Mouse (Mus musculus) hindbrain, embryonic 14.5 days (tissue): ENCODE measurements around the gene Ssr2. TPM values are rescaled to one million over a fixed set of nuclear protein-coding genes. Genes with fewer than 3 reads are reported as not detected.
"Not testable (repeated sequence)": the region's sequence is repeated elsewhere in the genome, so short reads cannot be mapped to it uniquely, and the experiment has no call there.

Experiments used
- ATAC-seq: fragments of 200-750 bp; cut with Nextera tagmentation; 2 replicates; pipeline ENCODE4 v1.8.0; 2017; ENCODE audit warnings: moderate number of reproducible peaks, mild to moderate bottlenecking, moderate TSS enrichment, moderate library complexity; ENCODE audit not compliant: low FRiP score
- DNase-seq: peaks from one replicate; pipeline ENCODE4 v3.0.0-alpha.2; 2015; ENCODE audit warnings: low spot score
- H3K27ac ChIP-seq: fragments of 300-500 bp; sonication (generic); 2 replicates; pipeline ENCODE4 v1.5.1; 2014; ENCODE audit warnings: mild to moderate bottlenecking, moderate library complexity
- H3K27me3 ChIP-seq: fragments of 300-500 bp; sonication (generic); 2 replicates; pipeline ENCODE4 v1.6.1; 2014; ENCODE audit warnings: mild to moderate bottlenecking, low read length, mixed read lengths; ENCODE audit not compliant: control insufficient read depth, insufficient read depth
- H3K36me3 ChIP-seq: fragments of 300-500 bp; sonication (generic); replicated peaks from 2 replicates; pipeline ENCODE4 v1.6.1; 2014; ENCODE audit not compliant: control insufficient read depth, insufficient read depth
- H3K4me1 ChIP-seq: fragments of 300-500 bp; sonication (generic); replicated peaks from 2 replicates; pipeline ENCODE4 v1.6.1; 2014; ENCODE audit warnings: antibody characterized with exemption, low read length, mixed read lengths; ENCODE audit not compliant: control insufficient read depth, insufficient read depth
- H3K4me2 ChIP-seq: fragments of 300-500 bp; sonication (generic); replicated peaks from 2 replicates; pipeline ENCODE4 v1.6.1; 2014; ENCODE audit warnings: mild to moderate bottlenecking, moderate library complexity
- H3K4me3 ChIP-seq: fragments of 300-500 bp; sonication (generic); replicated peaks from 2 replicates; pipeline ENCODE4 v1.5.1; 2014; ENCODE audit warnings: mild to moderate bottlenecking, low read length
- H3K9ac ChIP-seq: fragments of 300-500 bp; sonication (generic); 2 replicates; pipeline ENCODE4 v1.6.1; 2014
- H3K9me3 ChIP-seq: fragments of 300-500 bp; sonication (generic); 2 replicates; pipeline ENCODE4 v1.6.1; 2016; ENCODE audit warnings: low read length; ENCODE audit not compliant: control insufficient read depth
- WGBS: fragments of 180-500 bp; shearing (Covaris S2); extraction: QIAGEN DNeasy Blood & Tissue Kit; methylation state at CpG from one replicate; pipeline ENCODE4 v1.1.7; 2014; 5-methylcytosine and 5-hydroxymethylcytosine counted together
- polyA plus RNA-seq: library from polyadenylated mRNA; unstranded; fragments of >200 nt; fragmentation: Nextera tagmentation; extraction: Ambion mirVana; gene quantifications from 2 replicates; pipeline ENCODE4 v1.2.1, GENCODE M21; 2014

Gene Ssr2
- polyA plus RNA-seq, 1 experiment from 2014 or later, result 129 TPM

DNA sequence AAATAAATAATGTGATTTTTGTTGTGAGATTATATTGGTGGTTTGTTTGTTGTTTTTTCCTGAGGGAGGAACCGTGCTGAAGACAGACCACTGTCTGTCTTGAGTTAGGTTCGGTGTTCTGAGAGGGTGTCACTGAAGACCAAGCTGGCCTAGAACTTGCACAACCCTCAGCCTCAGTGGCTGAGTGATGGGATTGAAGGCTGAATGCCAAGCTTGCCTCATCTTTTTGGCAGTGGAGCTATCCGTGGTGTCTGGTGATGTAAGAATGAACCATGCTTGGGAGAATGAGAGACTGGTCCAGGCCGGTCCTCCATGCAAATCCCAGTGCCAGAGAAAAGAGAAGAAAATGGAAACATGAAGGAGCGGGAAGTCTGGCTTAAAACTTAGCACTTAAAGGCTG, 6.0 kb upstream of the Ssr2 start:
- Histone ChIP-seq H3K36me3 (peaks cover 62% of the 10 kb centered on the region), H3K9ac (no peak overlapping the region), H3K4me3 (no peak overlapping the region), H3K4me1 (no peaks in the 10 kb centered on the region), H3K27me3 (no peaks in the 10 kb centered on the region), H3K27ac (no peak overlapping the region), H3K9me3 (no peaks in the 10 kb centered on the region), H3K4me2 (no peak overlapping the region)
- WGBS, result 97% methylated on average over 5 of the region's 5 CpGs
- DNase-seq (no peak), ATAC-seq (no peak)

DNA sequence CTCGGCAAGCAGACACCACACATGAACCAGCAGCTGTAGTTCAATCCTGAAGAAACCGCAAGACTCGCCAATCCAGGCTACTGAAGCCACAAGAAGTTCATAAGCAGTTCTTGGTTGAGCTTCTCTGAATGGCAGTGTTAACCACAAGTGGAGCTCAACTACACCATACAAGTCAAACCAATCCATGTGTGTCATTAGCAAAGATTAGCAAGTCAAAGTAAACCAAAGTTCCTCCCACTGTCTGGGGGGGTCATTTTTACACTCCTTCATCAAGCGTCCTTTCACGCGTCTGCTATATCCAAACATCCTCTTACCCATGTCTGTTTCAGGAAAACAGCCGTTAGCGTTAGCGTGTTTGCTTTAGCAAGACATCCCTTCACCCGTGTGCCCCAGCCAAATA, 5.3 kb upstream of the Ssr2 start:
- no peaks in the 10 kb centered on the region for H3K9me3 ChIP-seq
- no peaks in the 10 kb centered on the region for H3K4me1 ChIP-seq
- H3K27ac ChIP-seq, result no peak overlapping the region
- WGBS, result 95% methylated on average over 10 of the region's 10 CpGs
- DNase-seq (no peak), ATAC-seq (no peak)
- H3K9ac ChIP-seq, result no peak overlapping the region
- no peak overlapping the region for H3K4me2 ChIP-seq
- no peak overlapping the region for H3K4me3 ChIP-seq
- peaks cover 55% of the 10 kb centered on the region for H3K36me3 ChIP-seq
- H3K27me3 ChIP-seq, result no peaks in the 10 kb centered on the region

GRCm38 (mm10) chr3:88571856-88572255, 3.8 kb upstream of the Ssr2 start:
- Histone ChIP-seq H3K9ac (no peak overlapping the region), H3K4me2 (no peak overlapping the region), H3K4me1 (no peaks in the 10 kb centered on the region), H3K36me3 (peaks cover 40% of the 10 kb centered on the region), H3K4me3 (no peak overlapping the region), H3K27ac (no peak overlapping the region), H3K9me3 (no peaks in the 10 kb centered on the region), H3K27me3 (no peaks in the 10 kb centered on the region)
- WGBS, result 61% methylated on average over 1 of the region's 1 CpGs
- no peak for DNase-seq
- no peak for ATAC-seq

GRCm38 (mm10) chr3:88572835-88573234, 2.8 kb upstream of the Ssr2 start:
- Histone ChIP-seq H3K9me3 (no peaks in the 10 kb centered on the region), H3K4me3 (no peak overlapping the region), H3K27ac (no peak overlapping the region), H3K27me3 (no peaks in the 10 kb centered on the region), H3K4me1 (no peaks in the 10 kb centered on the region), H3K36me3 (peaks cover 31% of the 10 kb centered on the region), H3K4me2 (no peak overlapping the region), H3K9ac (no peak overlapping the region)
- no peak for DNase-seq
- WGBS, result 81% methylated on average over 2 of the region's 2 CpGs
- ATAC-seq, result no peak

GRCm38 (mm10) chr3:88573810-88574209, 1.9 kb upstream of the Ssr2 start:
- Histone ChIP-seq H3K36me3 (peaks cover 21% of the 10 kb centered on the region), H3K4me1 (no peaks in the 10 kb centered on the region), H3K27ac (no peak overlapping the region), H3K4me2 (no peak overlapping the region), H3K9me3 (no peaks in the 10 kb centered on the region), H3K4me3 (no peak overlapping the region), H3K9ac (no peak overlapping the region), H3K27me3 (no peaks in the 10 kb centered on the region)
- DNase-seq, result no peak
- no peak for ATAC-seq
- WGBS, result 95% methylated on average over 2 of the region's 2 CpGs

- H3K27ac ChIP-seq, H3K4me3 ChIP-seq, H3K9me3 ChIP-seq, ATAC-seq, H3K27me3 ChIP-seq, H3K9ac ChIP-seq, H3K4me2 ChIP-seq, DNase-seq: not testable (repeated sequence)
- WGBS, result 91% methylated on average over 5 of the region's 5 CpGs
- H3K4me1 ChIP-seq, result peaks cover 13% of the 10 kb centered on the region; the same call in 1 of the 2 replicates
- H3K36me3 ChIP-seq, result peaks cover 22% of the 10 kb centered on the region
These were observed 2.2 kb downstream of the Ssr2 start for GRCm38 (mm10) chr3:88577846-88578245.

DNA sequence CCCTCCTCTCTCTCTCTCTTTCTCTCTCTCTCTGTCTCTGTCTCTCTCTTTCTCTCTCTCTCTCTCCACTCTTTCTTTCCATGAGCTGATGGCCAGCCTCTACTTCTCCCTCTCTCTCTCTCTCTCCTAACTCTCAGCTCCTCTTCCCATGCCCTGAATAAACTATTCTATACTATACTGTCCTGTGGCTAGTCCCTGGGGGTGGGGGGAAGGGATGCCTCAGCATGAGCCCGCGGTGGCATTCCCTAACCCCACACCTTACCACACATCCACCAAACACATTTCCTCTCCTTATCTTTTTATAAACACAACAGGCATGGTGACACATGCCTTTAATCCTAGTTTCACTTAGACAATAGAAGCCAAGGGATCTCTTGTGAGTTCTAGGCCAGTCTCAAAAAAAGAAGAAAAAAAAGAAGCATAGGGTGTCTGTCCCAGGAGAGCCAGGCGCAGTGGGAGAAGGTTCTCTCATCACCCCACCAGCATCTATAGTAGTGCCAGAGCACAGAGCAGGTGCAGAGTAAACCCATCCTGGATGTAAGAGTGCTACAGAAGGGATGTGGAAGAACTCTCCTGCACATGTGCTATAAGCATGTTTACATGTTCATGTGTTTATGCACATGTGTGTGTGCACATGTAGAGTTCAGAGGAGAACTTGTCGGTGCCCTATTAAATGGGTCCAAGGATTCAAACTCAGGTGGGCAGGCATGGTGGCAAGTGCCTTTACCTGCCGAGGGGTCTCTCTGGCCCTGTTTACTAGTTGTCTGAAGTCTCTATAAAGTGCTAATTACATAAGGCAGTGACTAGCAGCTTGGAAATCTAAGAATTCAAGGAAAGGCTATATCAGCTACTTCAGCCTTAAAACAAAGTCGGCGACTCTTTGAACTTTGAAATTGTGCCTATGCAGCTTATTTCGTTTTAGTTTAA, 3.1 kb downstream of the Ssr2 start:
- Histone ChIP-seq H3K27ac (no peak overlapping the region), H3K4me3 (peak overlapping the region; percentile 80), H3K4me1 (peaks cover 13% of the 10 kb centered on the region; the same call in 1 of the 2 replicates), H3K36me3 (peaks cover 31% of the 10 kb centered on the region), H3K9me3 (no peaks in the 10 kb centered on the region), H3K27me3 (no peaks in the 10 kb centered on the region), H3K4me2 (peak overlapping the region; percentile 87), H3K9ac (peak overlapping the region; percentile 87; the same call in 1 of the 2 replicates)
- 54% methylated on average over 8 of the region's 8 CpGs for WGBS
- ATAC-seq, result 0 out of 2 replicates have a peak, but pooled peaks have one; percentile 8
- no peak for DNase-seq

DNA sequence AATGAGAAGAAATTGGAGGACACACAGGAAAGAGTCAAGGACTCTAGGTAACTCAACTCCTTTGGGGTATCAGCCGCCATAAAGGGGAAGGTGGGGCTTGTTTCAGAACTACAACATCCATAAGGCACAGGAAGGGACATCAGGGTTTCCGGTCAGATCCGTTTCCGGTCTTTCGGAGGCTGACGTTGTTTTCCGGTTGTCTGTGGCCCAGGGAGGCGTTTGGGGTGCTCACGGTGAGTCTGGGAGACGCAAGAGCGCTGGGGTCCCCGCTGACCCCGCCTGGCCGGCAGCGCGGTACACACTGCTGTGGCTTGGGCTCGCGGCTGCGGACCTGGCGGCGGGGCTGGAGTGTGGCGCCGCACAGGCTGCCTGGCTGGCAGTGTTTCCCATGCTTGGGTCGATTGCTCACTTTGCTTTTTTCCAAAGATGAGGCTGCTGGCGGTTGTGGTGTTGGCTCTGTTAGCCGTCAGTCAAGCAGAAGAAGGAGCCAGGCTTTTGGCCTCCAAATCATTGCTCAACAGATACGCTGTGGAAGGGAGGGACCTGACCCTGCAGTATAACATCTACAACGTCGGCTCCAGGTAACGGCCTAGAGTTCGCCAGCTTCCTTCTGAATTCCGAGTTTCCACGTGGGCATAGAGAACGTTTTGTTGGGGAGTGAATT, 3.9 kb downstream of the Ssr2 start:
- under 1% methylated on average over 34 of the region's 34 CpGs for WGBS
- Histone ChIP-seq H3K9ac (peak overlapping the region; percentile 87), H3K27ac (no peak overlapping the region), H3K4me1 (peaks cover 13% of the 10 kb centered on the region; the same call in 1 of the 2 replicates), H3K4me3 (peak overlapping the region; percentile 80), H3K9me3 (no peaks in the 10 kb centered on the region), H3K27me3 (no peaks in the 10 kb centered on the region), H3K36me3 (peaks cover 36% of the 10 kb centered on the region), H3K4me2 (peak overlapping the region; percentile 87)
- ATAC-seq (peak; percentile 88), DNase-seq (peak; percentile 82)

DNA sequence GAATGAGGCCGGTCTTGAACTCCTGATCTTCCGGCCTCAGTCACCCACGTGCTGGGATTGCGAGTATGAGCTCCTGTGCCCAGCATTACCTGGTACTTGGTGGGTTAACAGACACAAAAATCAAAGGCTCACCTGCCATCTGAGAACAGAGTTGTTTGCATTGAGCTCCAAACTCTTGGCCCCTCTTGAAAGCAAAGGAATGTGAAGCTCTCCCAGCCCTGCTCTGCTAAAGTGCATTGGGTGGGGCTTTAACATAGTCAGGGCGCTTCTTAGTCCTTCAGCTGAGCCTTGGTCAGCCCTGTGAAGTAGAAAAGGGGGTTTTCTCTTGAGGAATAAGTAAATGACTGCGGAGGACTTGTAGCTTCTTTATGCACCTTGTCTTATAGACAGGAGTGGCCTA, 10.1 kb downstream of the Ssr2 start:
- no peak overlapping the region for H3K27ac ChIP-seq
- WGBS, result 98% methylated on average over 6 of the region's 6 CpGs
- peaks cover 4% of the 10 kb centered on the region; the same call in 1 of the 2 replicates for H3K4me1 ChIP-seq
- H3K9ac ChIP-seq, result no peak overlapping the region
- H3K4me3 ChIP-seq, result no peak overlapping the region
- DNase-seq, result no peak
- H3K36me3 ChIP-seq, result peaks cover 79% of the 10 kb centered on the region
- no peaks in the 10 kb centered on the region for H3K9me3 ChIP-seq
- no peaks in the 10 kb centered on the region for H3K27me3 ChIP-seq
- H3K4me2 ChIP-seq, result no peak overlapping the region
- ATAC-seq, result no peak
